Mouse (Mus musculus) adrenal gland, postnatal 36 days (tissue): ENCODE data around the gene Dis3l2. TPM values are rescaled to one million over a fixed set of nuclear protein-coding genes. Genes with fewer than 3 reads are reported as not detected.

Experiments
- DNase-seq, 2 experiments: peaks; one replicate each; pipeline ENCODE4 v3.0.0; 2021; ENCODE audit warnings: mixed read lengths in 1 of 2
- total RNA-seq, 2 experiments: library from RNA; stranded (reverse); gene quantifications; 2 replicates each; pipeline ENCODE4 v1.2.3; 2021

Gene Dis3l2
- total RNA-seq, 2 experiments from 2014 or later = 12.2 to 19.3 TPM

DNA sequence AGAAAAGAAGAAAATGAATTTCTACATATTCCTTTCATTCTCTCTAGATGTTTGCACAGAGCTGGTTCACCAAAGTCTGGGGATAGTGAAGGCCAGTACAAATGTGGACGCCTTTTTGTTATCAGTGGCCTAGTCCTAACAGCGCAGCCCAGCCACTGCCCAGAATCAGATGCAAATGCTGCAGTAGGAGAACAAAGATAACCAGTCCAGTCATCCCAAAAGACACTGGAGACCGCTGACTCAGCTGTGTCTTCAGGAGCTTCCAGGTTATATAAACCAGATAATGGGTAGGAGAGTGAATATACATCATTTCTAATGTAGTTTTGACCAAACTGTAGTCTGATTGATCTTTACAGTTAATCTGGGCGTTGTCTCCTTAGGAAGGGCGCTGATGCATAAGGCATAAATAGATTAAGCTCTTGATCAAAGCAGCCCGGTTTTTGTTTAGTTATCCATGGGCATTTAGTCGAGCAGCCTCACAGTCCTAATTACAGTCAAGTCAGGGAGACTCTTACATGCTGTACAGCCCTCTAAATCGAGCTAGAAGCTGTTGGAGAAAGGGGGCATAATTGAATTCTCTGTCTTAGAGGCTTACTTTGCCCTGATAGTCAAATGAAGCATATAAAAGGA lies 212.9 kb downstream of the Dis3l2 start:
- DNase-seq = no peak

DNA sequence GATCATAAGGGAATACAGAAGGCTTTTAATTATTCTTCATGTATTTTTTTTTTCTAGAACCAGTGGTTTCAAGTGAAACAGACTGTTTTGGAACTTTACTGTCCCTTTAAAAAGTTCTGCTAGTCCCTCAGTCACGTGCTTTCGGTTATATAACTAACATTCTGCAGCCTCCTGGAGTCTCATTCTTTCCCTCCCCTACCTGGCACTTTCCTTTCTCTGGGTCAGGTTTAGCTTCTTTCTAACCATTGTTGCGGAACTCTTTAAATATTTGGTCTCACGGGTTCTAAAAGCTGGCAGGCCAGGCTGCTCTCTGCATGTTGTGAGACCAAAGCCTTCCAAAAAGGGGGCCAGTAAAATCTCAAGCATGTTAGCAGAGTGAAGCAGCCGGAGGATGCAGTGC lies 222.2 kb downstream of the Dis3l2 start:
- no peak for DNase-seq

DNA sequence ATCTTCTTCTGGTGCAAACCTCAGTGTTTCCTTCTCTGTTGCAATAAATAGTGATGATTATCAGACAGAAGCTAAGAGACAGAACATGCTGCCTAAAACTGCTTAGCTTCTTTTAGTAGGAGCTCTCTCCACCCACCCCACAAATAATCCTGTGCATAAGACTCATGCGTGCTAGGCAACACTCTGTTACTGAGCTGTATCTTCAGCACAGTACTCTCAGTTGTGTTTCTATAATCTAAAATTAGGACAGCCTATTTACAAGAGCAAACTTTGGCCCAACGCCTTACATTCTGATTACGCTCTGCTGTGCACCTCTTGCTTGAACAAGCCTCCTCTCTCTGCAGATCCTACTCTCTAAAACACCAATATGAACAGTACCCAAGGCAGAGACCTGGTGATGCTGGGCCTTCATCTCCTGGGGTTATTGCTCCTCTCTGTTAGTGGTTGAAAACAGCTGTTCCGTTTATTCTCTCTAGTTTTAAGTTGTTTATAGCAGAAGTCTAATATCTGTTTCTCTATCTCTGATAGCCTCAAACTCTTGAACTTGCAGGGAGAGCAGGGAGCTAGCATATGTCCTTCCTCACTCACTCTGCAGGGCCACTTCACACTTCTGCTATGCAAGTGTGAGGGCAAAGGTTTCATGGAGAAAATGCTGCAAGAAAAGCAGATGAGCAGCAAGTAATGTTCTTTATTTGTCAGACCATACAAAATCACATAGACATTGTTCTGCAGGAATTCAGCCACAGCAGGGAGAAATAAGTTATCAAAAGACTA lies 228.2 kb downstream of the Dis3l2 start:
- no peak for DNase-seq

DNA sequence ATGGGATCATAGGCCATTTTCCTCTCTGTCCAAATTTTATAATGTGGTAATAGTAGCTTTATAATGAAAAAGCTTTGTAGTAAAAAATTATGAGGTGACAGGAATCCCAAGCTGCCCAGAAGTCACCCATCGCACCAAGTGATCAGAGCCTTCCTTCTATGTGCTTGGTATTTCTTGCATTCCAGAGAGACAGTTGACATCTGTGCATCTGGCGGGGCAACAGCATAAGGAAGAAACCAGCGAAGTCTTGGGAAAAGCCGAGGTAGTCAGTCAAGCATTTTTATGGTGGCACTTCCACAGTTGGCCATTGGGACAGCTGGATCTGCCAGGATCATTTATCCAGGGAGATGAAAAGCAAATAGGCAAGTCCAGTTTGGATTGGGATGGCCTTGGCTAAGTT lies 229.2 kb downstream of the Dis3l2 start:
- DNase-seq = no peak

DNA sequence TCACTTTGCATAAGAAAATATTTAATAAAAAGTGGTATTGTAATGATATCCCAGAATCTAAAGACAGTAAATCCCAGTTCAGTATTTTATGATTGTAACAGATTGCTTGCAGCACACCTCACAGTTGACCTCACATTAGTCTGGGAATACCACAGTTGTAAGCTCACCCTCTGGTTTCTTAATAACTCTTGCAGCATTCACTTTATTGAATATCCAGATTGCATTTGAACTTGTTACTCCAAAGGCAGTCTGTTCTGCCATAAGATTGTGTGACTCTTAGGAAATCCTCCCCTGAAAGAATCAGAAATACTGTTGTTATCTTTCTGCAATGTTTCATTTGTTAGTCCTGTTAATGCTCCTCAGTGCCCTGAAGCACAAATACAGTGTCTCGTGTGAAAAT lies 230.0 kb downstream of the Dis3l2 start:
- no peak for DNase-seq

DNA sequence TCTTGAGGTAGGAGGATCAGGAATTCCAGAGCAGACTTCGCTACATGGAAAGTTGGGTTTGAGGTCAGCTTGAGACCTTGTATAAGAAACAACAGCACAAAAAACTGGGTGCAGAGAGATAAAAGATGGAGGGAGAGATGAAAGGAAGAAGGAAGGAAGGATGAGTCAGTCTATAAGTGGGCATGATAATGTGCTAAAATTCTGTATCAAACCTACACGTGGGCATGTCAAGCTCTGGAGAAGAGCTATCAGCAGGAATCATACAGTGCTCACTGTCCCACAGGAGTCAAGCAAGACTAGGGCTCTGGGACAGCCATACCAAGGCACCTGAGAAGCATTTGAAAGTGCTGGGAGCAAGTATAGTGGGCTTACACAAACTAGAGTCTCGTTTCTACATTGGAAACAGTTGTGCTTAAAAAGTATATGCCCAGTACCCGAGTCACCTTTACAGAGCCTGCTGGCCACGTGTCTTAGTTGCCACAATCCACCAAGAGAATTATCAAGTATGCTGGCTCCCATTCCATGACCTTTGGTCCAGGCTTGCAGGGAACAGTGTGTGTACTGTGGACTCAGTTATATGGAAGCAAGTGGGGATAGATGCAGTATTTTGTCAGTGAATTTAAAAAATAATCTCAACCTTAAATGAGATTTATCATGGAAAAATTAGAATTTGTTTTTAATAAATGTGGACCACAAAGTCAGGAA lies 248.0 kb downstream of the Dis3l2 start:
- DNase-seq = no peak

DNA sequence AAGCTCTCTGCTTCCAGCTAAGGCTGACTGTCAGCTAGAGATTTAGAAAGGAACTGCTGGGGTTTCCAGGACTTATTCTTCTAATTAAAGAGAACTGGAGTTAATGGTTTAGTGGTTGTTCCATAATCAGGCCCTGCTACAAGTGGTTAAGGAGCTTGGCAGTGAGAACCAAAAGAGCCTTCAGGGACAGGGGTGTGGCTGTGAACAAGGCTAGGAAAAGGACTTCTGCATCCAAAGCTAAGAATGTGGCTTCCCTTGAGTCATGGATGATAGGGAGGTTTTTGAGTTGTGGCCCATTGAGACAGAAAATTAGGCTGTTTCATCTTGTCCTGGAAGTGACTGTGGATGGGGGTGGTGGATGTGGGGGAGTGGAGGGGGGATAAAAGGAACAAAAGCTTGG lies 252.2 kb downstream of the Dis3l2 start:
- no peak for DNase-seq

DNA sequence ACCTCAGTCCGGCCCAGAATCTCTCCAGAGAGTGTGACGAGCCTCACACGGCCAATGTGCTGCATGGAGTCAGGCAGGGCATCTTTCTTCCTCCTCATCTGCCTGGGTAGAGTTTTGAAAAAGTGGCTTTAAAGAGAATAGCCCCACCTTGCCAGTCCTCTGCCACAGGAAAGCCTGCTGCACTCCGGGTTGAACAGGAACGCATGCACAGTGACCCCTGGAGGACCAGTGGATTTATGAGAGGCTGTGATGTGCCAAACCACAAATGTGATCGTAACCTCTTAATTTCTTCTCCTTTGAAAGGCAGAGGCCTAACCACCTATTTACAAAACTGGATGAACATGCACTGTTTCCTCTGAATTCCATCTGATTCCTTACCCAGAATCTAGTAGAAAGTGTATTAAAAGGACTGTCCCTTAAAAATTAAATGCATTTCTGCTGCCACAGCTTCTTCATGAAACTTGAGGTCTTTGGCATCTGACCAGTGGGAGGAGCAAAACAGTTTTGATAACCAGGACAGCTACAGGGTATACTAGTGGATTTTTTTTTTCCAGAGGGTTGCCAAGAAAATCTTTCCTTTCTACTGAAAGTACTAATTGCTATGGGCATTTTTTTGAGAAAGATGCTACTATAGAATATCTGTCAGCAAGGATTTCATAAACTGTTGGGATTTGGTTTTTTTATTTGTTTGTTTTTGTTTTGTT lies 264.8 kb downstream of the Dis3l2 start:
- DNase-seq = peak; percentile 58

DNA sequence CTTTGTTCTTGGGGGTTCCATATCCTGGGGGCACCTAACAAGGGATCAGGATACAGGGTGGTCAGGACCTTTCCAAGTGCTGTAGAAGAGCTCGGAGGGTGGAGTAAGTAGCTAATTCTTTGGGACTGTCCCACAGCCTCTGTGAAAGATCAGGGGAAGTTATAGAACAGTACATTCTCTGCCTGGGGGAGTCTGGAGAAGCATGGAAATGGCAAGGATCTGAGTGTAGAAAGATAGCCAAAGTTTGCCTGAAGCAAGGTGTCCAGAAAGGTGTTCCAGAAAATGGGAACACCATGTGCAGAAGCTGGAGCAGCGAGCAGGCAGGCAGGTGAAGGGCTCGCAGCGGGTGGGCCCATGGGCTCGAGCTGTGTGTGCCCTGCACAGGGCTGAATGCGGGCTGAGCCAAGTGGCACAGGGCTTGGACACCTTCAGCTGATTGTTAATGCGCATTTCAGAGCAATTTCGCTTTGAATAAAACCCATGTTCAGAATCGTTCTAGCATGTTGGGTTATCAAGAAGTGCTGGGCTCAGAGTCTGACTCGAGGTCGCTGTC lies 265.6 kb downstream of the Dis3l2 start:
- no peak for DNase-seq

DNA sequence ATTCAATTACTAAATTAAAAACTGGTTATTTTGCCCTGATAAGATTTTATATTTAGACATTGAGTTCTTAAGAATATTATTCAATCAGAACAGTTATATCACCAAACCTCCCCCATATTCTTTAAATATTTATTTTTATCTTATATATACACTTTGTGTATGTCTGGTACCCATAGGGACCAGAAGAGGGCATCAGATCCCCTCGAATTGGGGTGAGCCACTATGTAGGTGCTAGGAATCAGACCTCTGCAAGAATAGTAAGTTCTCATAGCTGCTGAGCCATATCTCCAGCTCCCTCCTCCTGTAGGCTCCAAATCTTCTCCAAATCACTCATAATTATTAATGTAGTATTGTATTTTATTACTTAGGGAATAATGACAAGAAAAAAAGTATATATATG lies 269.1 kb downstream of the Dis3l2 start:
- no peak for DNase-seq

DNA sequence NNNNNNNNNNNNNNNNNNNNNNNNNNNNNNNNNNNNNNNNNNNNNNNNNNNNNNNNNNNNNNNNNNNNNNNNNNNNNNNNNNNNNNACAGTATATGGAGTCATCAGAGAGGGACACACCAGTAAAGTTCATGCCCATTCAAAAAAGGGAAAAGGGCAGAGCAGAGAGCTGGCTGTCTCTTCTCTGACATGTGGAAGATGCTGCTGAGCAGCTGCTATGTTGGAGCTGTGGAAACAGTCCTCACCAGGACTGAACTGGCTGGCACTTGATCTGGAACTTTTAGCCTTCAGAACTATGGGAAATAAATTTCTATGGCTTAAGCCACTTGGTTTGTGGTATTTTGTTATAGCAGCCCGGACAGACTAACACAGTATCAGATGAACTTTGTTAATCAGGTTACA lies 273.4 kb downstream of the Dis3l2 start:
- DNase-seq = no peak

DNA sequence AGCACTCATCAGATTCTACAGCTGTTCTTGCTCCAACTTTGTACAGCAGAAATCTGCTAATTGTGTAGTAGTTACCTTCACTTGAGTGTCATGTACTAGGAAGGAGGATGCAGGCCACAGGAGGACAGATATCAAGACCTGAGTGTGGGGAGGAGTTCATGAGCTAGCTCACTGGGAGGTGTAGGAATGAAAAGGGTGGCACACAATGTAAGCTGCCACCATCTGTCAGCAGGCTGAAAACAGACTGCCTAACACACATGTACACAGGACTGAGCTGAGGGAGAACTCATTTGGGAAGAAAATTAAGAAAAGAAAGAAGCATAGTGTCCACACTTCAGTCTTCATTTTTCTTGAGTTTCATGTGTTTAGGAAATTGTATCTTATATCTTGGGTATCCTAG lies 282.8 kb downstream of the Dis3l2 start:
- no peak for DNase-seq

DNA sequence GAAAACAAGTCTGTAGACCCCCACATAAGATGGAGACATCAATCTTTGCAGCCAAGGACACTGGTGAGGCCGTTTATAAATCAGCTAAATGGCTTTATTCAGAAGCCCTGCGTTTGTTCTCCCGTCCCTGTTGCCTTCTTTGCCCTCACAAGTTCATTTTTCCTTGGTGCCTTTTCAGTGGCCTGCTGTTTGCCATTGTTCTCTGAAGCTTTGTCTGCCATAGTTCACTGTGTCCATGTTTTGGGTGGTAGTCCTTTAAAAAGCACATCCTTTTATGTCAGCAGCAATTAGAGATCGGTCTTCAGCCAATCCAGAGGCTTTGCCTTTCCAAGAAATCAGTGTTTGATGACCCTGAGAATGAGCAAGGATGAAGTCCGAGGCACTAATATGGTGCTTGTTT lies 289.2 kb downstream of the Dis3l2 start:
- DNase-seq = no peak

DNA sequence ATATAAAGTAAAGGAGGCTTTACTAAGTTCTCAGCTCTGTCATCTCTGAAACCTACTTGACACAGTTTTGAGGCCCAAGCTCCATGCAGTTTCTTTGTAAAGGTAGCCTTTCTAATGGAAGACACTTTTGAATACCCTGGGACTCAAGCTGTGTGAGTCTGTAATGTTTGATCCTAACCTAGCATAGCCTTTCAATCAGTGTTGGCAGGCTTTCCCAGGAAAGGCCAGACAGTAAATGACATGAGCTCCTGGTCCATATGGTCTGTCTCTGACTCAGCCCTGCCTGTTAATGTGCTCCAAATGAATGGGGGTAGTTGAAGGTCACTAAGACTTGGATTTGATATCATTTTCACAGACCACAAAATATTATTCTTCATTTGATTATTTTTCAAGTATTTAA lies 290.4 kb downstream of the Dis3l2 start:
- DNase-seq = no peak

DNA sequence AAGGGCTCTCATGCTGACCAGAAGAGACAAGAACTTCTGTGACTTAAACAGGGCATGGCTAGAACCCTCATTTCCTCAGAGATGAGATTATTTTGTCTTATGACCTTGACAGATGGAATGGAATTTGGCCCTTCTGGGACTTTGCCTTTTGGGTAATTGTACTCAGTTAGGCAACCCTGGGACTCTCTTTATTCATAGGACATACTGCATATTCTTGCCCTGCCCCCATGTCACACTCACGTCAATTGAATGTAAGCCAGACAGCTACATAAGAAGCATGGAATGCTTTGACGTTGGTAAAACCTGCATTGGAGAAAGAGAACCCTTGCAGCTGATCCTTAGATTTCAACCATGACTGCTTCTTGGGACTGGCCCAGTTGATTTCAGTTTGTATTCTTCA lies 294.4 kb downstream of the Dis3l2 start:
- no peak for DNase-seq

DNA sequence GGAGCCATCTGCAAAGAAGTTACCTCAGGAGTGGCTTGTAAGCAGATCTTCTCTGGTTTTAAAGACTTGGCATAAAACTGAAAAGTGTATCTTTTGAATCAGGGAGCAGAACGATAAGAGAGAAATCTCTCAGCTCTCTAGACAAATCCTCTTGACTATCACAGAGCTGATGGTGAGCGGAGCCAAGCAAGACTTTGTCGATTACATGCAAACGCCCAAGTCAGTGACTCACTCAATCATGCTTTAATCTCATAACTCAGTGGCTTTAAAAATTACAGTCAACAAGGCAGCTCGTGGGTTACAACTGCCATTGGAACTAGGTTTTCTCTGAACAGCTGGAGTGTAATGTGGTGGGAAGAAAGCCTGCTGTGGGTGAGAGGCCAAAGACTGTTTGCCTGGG lies 297.8 kb downstream of the Dis3l2 start:
- DNase-seq = no peak

DNA sequence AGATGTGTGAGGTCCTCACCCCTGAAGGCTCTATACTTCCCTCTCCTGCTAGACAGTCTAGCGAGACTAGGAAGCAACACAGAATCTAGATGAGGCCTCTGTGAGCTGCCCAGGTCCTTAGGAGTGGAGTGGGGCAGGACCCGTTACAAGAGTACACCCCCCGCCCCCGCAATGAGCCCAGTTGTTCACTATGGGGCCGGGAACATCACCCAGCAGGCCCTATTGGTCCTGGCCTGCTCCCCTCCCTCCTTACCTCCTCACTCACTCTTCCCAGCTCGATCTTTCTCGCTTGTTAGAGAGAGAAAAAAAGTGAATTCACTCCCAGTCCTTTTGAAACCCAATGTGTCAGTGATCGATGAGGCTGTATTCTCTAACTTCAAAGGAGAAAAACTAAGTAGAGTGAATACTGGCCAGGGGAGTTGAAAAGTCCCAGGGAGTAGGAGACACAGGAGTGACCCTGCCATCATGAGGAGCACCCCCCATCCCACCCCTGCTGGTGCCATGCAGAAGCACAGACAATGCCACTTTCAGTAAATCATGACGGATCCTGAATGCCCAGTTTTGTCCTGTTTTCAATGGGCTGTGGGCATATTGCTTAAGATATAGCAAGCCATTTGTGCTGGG lies 299.0 kb downstream of the Dis3l2 start:
- DNase-seq = no peak

DNA sequence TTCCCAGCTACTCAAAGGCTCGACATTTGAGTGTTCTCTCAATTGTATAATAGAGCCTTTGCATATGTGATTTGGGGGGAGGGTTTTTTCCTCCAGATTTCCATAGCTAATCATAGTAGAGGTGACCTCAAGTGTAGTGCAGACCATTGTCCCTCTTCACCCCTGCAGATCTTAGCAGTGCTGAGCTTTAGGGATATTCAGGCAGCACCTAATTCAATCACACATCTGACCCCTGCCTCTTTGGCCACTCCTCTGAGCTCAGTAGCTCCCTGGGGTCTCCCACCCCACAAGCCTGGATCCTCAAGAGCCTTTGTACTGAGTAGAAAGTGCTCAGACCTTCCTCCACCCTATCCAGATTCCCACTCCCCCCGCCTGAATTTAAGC lies 299.6 kb downstream of the Dis3l2 start:
- no peak for DNase-seq

DNA sequence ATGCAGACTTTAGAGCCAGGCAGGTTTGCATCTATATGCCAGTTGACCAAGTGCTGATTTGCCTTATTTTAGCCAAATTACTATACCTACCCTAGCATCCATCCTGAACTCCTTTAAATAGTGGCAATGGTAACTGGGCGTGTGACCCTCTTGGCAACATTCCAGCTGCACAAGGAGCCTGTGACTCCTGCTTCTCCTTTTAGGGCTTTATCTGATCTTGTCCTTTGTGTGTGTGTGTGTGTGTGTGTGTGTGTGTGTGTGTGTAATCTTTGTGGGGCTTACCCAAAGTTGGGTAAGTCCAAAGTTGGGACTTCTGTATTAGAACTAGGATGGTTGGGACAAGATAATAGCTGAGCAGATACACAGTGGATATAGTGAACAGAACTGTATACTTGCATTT lies 302.8 kb downstream of the Dis3l2 start:
- DNase-seq = no peak

DNA sequence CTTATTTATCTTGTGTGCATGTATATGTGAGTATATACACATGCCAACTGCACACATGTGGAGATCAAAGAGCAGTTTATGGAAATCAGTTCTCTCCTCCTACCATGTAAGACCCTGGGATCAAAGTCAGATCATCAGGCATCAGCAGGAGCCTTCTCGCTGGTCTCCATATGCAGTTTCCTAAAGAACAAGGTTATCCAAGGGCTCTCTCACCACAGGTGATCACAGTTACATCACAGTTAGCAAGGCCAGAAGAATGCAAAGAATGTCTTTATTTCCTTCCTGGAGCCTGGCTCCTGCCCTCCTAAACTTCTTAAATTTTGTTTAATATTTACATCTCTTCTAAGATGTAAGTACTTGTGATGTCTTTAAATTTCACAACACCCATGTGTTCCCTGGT lies 304.6 kb downstream of the Dis3l2 start:
- DNase-seq = no peak

DNA sequence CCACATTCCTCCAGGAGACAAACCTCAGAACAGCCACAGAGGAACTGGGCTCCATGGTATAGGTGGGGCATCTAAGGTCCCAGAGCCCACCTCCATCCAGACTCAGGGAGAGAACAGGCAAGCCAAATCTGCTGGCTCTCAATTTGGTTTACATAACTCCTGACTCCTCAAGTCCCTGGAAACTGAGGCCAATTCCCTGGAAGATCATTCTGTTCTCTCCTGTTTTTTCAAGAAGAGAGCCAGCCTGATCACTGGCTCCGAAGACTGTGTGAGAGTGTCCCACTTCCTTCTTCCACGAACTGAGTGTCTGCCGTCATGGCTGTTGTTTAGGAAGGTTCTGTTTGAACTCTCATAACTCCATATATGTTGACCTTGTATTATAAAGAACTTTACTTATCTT lies 305.5 kb downstream of the Dis3l2 start:
- no peak for DNase-seq
